Mouse (Mus musculus): ENCODE results near the gene Ttc27.

GRCm38 (mm10) chr17:74684927-74685326 is 32.6 kb upstream of the Ttc27 start:
- no peak for TF ChIP-seq POLR2A (IDR thresholded peaks at IDR 0.05; ENCODE audit: borderline replicate concordance, control insufficient read depth, low read depth, low read length)
- TF ChIP-seq CTCF (IDR thresholded peaks at IDR 0.05; ENCODE audit: control insufficient read depth, insufficient read depth, low read length), result no peak

Measured in bone marrow, adult 2 months (tissue).